Mouse (Mus musculus) ovary, adult 10 weeks (tissue): ENCODE results near the gene Tmx2. TPM values are rescaled to one million over a fixed set of nuclear protein-coding genes. Genes with fewer than 3 reads are reported as not detected.

ENCODE experiments used
- polyA plus RNA-seq: library from polyadenylated mRNA; stranded (reverse); fragments of 350-450 nt; fragmentation: Illumina TruSeq; extraction: RNeasy Lipid Tissue Mini Kit (QIAGEN cat#74804); gene quantifications from one replicate; pipeline ENCODE4 v1.2.3, GENCODE M21; 2014

Gene Tmx2
- 118 TPM for polyA plus RNA-seq

GRCm38 (mm10) chr2:84679016-84679415 lies at the start of gene Tmx2:
Gene Tmx2 (minus strand): TSS chr2:84679140.

GRCm38 (mm10) chr2:84727172-84727858 lies 48.4 kb upstream of the Tmx2 start, which contains the start of gene Clp1:
Gene Clp1 (minus strand): TSS chr2:84727350.

GRCm38 (mm10) chr2:84714811-84715561 lies 36.0 kb upstream of the Tmx2 start, which contains the start of gene Zdhhc5:
Gene Zdhhc5 (minus strand): TSS chr2:84715180.

GRCm38 (mm10) chr2:84677968-84678880 lies 716 bp downstream of the Tmx2 start, which contains the start of the genes Gm28635 and Med19:
Gene Gm28635 (minus strand): TSS chr2:84678041.
Gene Med19 (plus strand): TSS chr2:84678402.

GRCm38 (mm10) chr2:84670569-84670933 lies 8.4 kb downstream of the Tmx2 start, which contains the start of gene Selenoh:
Gene Selenoh (minus strand): TSS chr2:84670770.

GRCm38 (mm10) chr2:84658806-84659205 lies 20.1 kb downstream of the Tmx2 start, which contains the start of gene Btbd18:
Gene Btbd18 (plus strand): TSS chr2:84659079.

GRCm38 (mm10) chr2:84650464-84651195 lies 28.3 kb downstream of the Tmx2 start, which contains the start of gene Ctnnd1:
Gene Ctnnd1 (minus strand): TSS chr2:84650765.

Other genes with a start within 250 kb of the Tmx2 start
- gene Tfpi, start 202.4 kb downstream of the Tmx2 start, polyA plus RNA-seq: 228 TPM
- 362 TPM for gene Ctnnd1, start 28.4 kb downstream of the Tmx2 start, polyA plus RNA-seq
- gene Btbd18, start 20.1 kb downstream of the Tmx2 start, polyA plus RNA-seq: not detected
- 31.5 TPM for gene Selenoh, start 8.4 kb downstream of the Tmx2 start, polyA plus RNA-seq
- gene Gm28635, start 1.1 kb downstream of the Tmx2 start, polyA plus RNA-seq: not detected
- 89.1 TPM for gene Med19, start 738 bp downstream of the Tmx2 start, polyA plus RNA-seq
- 74.2 TPM for gene Zdhhc5, start 36.0 kb upstream of the Tmx2 start, polyA plus RNA-seq
- gene Clp1, start 48.2 kb upstream of the Tmx2 start, polyA plus RNA-seq: 24.7 TPM
- 1.1 TPM for gene Ypel4, start 54.9 kb upstream of the Tmx2 start, polyA plus RNA-seq
- gene Gm19426, start 64.5 kb upstream of the Tmx2 start, polyA plus RNA-seq: not detected
- gene Serping1, start 96.3 kb upstream of the Tmx2 start, polyA plus RNA-seq: 45.8 TPM
- 25.2 TPM for gene Ube2l6, start 119.7 kb upstream of the Tmx2 start, polyA plus RNA-seq
- gene Smtnl1, start 143.5 kb upstream of the Tmx2 start, polyA plus RNA-seq: not detected
- 2.7 TPM for gene Timm10, start 147.9 kb upstream of the Tmx2 start, polyA plus RNA-seq
- gene Slc43a1, start 159.7 kb upstream of the Tmx2 start, polyA plus RNA-seq: 2.0 TPM
- gene Rtn4rl2, start 207.6 kb upstream of the Tmx2 start, polyA plus RNA-seq: not detected